Mouse (Mus musculus): ENCODE data around the gene Lce3f.

Gene Lce3f

DNA sequence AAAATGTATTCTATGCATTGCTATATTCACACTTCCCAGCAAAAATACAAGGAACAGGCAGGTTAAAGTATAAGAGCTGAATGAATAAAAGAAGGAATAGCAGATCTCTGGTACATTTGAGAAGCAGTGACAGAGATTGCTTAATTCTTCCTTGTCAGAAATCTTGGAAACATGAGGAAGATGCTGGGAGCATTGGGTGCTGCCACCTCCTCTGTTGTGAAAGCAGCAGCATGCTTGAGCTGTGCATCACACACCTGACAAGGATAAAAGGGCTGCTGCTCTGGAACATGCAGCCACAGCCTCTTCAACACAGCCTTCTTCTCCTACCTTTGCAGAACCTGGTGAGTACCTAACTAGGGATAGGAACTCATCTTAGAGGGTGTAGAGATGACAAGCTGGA lies at the start of gene Lce3f:
Gene Lce3f (plus strand): TSS at position 301 of the 400 bp plus-strand sequence.
- DNase-seq = no peak

DNA sequence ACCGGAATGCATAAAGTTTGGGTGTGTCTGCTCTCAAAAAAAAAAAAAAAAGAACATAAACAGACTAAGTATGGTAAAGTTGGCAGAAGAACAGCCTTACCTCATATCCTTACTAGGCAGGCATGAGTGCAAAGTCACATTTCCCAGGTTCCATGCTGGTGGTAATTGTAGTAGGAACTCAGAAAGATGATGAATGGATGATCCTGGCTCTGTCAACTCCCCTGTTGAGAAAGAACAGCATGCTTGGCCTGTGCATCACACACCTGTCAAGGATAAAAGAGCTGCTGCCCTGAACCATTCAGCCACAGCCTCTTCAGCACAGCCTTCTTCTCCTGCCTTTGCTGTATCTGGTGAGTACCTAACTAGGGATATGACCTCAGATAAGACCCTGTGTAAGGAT lies 47.8 kb upstream of the Lce3f start, which contains the start of gene Lce3c:
Gene Lce3c (plus strand): TSS at position 301 of the 400 bp plus-strand sequence.
- DNase-seq = no peak

DNA sequence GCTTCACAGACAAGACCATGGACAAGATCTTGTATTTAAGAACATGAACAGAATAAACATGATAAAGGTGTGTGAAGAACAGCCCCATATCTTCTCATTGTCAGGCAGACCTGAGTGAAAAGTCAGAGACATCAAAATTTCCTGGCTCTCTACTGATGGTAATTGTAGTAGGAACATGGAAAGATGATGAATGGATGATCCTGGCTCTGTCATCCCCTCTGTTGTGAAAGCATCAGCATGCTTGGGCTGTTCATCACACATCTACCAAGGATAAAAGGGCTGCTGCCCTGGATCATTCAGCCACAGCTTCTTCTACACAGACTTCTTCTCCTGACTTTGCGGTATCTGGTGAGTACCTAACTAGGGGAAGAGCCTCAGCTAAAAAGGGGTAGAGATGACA lies 34.9 kb upstream of the Lce3f start, which contains the start of gene Lce3d:
Gene Lce3d (plus strand): TSS at position 301 of the 400 bp plus-strand sequence.
- no peak for DNase-seq

DNA sequence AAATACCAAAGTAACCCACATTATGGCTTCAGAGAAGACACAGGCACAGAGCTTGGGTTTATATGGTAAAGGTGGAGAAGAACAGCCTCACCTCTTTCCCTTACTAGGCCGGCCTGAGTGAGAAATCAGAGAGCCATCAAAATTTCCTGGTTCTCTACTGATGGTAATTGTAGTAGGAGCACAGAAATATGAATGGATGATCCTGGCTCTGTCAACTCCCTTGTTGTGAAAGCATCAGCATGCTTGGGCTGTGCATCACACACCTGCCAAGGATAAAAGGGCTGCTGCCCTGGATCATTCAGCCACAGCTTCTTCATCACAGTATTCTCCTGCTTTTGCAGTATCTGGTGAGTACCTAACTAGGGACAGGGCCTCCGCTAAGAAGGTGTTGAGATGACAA lies 25.3 kb upstream of the Lce3f start, which contains the start of gene Lce3e:
Gene Lce3e (plus strand): TSS at position 301 of the 400 bp plus-strand sequence.
- no peak for DNase-seq

DNA sequence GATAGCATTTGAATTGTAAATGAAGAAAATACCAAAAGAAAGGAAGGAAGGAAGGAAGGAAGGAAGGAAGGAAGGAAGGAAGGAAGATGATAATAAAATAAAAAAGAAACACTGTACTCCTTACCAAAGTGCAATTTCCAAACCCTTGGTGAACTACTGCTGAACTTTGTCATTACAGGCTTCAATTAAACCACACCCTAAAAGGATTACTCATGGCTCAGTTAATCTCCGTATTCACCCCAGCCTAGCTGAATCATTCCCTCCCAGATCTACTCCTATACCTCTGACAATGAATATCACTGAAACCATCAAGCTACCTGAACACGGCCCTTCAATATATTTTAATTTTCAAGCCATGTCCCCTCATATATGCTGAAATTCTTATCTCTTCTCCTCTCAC lies 13.5 kb upstream of the Lce3f start:
- DNase-seq = no peak

DNA sequence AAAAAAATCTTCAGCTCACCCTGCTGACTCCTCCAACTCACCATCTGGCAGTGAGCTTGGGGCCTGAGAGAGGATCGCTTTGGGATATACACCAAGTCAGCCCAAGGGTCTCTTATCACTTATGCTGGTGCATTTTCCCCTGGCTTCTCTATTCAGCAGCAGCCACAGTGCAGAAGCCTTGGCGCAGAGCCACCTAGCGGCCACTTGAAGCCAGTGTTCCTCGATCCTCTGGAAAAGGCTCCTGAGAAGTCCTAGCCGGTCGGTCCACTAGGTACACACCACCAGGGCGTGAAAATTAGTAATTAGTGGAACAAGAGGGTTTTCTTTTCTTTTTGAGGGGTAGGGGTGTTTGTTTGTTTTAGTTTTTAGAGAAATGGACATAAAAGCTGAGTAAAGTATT lies 6.7 kb downstream of the Lce3f start:
- no peak for DNase-seq

DNA sequence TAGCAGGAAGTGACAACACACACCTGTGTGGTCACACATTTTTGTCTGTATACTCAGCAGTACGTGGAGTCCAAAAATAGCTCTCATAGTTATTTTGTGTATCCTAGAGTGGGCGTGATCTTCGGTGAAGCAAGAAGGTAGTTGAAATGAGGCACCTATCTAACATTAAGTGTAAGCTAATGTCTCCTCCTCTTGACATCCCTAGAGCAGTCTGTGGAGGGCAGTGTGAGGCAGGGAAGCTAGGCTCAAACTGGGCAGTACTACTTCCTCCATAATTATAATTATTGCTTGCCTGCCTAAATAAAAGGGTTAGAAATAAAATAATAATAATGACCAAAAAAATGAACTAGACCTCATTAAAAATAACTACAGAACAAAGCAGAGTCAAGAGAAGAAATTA lies 8.6 kb downstream of the Lce3f start:
- no peak for DNase-seq

DNA sequence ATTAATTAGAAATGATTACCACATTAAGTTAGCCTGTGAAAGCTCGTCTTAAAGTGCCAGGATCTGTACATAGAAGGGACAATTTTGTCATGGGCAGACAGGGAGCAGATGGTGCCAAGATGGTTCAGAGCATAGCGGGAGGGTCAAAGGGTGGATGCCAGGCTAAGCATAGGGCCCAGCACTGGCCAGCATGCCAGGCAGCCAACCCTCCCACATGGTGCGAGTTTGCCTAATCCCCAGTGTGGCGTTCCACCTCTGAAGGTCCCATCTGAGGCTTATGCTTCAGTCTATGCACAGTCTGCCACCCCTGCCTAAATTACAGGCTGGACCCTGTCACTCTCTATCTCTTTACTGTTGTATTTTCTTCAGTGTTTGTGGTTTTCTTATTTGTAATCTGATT lies 10.8 kb downstream of the Lce3f start:
- DNase-seq = no peak

DNA sequence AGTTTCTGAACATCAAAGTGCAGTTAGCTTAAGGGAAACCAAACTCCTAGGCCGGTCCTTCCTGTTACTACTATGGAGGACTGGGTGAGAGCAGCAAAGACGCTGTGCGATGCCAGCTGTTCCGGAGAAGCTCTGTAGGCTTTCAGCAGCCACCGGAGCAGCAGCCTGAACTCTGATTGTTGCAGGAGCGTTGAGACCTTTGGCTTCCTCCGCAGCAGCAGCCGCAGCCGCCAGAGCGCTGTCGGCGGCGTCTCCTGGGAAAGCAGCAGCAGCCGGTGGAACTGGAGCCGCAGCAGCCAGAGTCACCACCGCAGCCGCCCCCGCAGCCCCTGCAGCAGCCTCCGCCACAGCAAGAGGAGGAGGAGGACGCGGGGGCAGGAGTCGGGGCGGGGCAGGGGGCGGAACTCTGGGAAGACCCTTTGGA lies 22.4 kb downstream of the Lce3f start:
- DNase-seq = no peak

DNA sequence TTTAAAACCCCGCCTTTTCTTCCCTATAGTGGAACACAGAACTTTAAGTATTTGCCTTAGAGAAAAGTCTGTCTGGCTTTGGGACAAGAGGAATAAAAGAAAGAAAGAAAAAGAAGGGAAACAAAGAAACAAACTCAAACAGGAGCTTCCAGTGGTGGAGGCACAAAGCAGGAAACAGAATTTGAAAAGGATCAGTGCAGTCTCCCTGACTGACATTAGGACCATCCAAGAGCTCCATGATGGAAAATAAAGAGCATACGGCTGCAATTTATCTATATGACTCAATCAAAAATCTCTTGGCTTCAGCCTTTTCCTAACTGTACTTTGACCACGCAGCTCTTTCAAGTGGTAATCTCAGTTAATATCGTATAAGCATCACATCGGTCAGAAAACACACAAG lies 22.8 kb downstream of the Lce3f start:
- DNase-seq = no peak

DNA sequence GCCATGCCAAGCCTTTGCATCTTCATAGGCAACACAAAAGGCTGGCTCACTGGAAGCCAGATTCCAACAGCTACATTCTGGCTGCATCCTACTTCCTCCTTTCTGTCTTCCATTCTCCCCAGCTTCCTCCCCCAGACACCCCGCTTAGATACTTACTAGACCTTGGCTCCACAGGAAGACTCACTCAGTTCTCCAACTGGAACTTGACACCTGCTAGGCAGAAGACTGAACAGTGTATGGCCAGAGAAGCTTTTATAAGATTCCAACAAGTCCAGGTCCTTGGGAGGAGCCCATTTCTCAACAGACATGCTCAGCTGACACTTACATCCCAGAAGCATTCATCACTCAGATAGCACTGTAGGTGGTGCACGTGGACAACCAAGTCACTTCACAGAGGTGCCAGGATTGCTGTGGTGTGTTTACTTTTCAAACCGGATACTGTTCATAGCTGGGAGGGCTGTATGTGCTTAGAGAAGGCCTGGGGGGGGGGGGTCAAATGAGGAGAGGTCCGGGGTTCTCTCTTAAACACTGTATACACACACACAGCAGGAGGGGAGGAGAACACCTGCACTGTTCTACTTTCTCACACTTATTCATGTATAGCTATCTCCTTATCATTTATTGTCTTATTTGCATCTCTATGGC lies 23.6 kb downstream of the Lce3f start, which contains the start of gene Crct1:
Gene Crct1 (minus strand): TSS at position 228 of the 645 bp plus-strand sequence.
- no peak for DNase-seq

DNA sequence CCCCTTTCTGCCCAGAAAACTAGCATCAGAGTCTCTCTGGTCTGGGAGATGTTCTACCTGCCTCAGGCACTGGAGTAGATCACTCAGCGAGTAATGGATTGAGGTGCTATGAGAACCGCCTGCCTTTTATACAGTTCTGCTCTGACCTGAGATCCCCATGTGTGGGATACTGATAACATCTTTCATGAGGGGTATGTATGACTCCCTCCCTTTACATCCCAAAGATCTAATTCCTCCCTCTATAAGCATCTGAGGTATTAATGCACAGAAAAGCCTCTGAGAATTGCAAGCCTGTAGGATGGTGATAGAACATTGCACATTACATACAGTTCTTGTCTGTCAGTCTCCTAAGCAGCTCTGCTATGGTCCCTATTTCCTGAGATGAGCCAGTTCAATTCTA lies 26.9 kb downstream of the Lce3f start, which contains the start of gene Lce1m:
Gene Lce1m (minus strand): TSS at position 101 of the 400 bp plus-strand sequence.
- DNase-seq = no peak

DNA sequence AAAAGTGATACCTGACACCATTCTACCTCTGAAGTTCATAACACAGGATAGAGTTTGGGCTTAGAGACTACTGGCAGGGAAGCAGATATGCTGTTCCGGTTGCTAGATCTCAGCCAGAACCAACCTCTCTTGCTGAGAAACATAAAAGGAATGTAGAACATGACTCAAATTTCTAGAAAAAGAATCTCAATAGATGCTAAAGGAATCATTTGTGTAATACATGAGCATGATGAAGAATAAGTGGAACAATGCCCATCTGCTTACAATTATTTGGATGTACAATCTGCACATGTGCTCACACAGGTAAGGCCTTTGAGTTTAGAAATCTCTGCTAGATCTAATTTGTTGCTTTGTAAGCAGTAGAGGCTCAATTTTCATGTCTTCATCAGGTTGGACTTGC lies 29.1 kb downstream of the Lce3f start:
- no peak for DNase-seq

DNA sequence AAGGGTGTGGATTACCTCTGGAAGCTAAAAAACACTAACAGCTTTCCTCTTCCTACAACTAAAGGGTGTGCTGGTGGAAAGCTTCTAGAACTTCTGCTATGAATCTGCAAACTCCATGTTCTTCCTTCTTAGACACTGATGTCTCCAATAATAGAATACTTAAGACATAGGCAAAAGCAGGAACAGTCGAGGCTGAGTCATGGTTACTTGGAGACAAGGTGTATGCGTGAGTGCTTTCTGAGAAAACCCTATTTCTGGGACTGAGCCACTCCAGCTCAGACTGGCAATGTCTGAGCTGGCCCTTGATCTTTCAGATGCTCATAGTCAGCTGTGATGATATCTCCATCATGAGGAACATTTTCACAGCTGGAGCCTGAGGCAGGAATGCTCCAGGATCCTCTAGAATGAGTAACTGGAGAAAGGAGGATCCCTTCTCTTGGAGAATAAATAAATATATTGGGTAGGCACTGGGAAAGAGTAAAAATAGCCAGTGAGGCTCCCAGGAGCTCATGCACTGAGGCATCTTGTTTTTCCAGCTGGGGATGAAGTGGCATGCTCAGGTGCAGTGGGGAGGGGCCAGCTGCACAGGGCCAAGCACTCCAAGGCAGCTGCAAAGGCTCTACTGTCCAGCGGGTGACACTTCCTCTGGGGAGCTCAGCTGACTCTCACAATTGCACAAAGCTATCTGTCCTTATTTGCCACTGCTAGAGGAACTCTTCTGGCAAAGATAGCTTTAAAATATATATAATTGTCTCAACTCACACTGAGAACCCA lies 31.6 kb downstream of the Lce3f start:
- DNase-seq = no peak

DNA sequence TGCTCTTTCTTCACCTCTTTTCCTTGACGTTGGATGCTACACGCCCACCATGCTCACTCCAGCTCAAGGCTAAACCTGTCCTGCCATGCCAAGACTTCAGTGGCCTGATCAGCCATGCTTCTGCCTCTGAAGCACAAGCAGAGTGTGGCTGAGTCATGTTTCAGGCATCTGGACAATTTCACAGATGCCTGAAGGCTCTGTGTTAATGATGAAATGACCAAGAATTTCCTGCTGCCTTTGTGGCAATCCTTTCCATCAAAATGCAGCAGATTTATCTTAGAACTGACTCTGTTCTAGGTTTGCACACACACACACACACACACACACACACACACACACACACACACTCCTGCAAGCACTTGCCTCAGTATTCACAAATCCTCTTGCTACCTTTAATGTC lies 33.5 kb downstream of the Lce3f start:
- no peak for DNase-seq

DNA sequence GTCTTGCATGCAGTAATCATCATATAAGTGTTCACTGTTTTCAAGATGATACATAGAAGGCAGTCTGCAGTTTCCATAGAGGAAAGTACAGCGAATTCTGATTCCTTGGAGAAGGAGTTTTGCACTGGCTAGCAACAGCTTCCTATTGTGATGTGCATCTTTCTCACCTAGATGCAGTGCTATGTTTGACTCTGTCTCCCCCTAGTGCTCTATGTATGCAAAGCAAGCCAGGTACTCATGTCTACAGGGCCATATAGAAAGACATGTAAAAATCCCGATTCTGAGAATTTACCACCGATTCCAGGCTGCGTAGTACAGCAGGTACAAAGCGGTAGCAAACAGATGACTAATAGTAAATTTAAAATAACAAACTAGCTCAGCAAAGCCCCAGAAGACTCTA lies 39.4 kb downstream of the Lce3f start:
- no peak for DNase-seq
